Mouse (Mus musculus) MEL (cell line): ENCODE results near the gene Hnrnpd. TPM values are rescaled to one million over a fixed set of nuclear protein-coding genes. Genes with fewer than 3 reads are reported as not detected.

Experiments used
- polyA plus RNA-seq, 2 experiments: library from polyadenylated mRNA; stranded (reverse) in 1 of 2; unstranded in 1 of 2; fragments of >175 nt in 1 of 2; fragments of >200 nt in 1 of 2; gene quantifications; 2 replicates each; pipeline versions ENCODE4 v1.2.1 to v1.2.4; 2012; ENCODE audit warnings: low replicate concordance in 2 of 2, low read depth in 1 of 2; ENCODE audit not compliant: insufficient read length in 2 of 2, insufficient read depth in 1 of 2, missing spikeins in 1 of 2
- total RNA-seq: library from RNA; depleted of rRNA; stranded (reverse); fragments of 300-350 nt; gene quantifications from 2 replicates; pipeline ENCODE4 v1.2.3, GENCODE M21; 2012; rRNA removed

The Hnrnpd gene
- total and polyA plus RNA-seq, 3 experiments, result 55.4 to 796 TPM; not detected in 1

Other genes starting within 250 kb of the Hnrnpd start
- gene Rasgef1b, start 249.9 kb downstream of the Hnrnpd start, total RNA-seq, result not detected in 2 replicates
- gene Rasgef1b, start 249.9 kb downstream of the Hnrnpd start, polyA plus RNA-seq, result not detected
- not detected in 2 replicates for gene Vamp9, start 72.7 kb downstream of the Hnrnpd start, total RNA-seq
- not detected for gene Vamp9, start 72.7 kb downstream of the Hnrnpd start, polyA plus RNA-seq
- gene 4930524J08Rik, start 123 bp upstream of the Hnrnpd start, total RNA-seq, result 1.0 and 1.1 TPM in 2 replicates
- 1 to 10 TPM in 1 of 2 experiments, not detected in 1; 6.7 TPM for gene 4930524J08Rik, start 123 bp upstream of the Hnrnpd start, polyA plus RNA-seq
- gene Hnrnpdl, start 60.7 kb upstream of the Hnrnpd start, total RNA-seq, result 140 and 153 TPM in 2 replicates
- 100 to 1,000 TPM in 1 of 2 experiments, not detected in 1; 239 TPM for gene Hnrnpdl, start 60.7 kb upstream of the Hnrnpd start, polyA plus RNA-seq
- 78.7 and 83.3 TPM in 2 replicates for gene Enoph1, start 61.0 kb upstream of the Hnrnpd start, total RNA-seq
- 10 to 100 TPM in 1 of 2 experiments, not detected in 1; 89.0 TPM for gene Enoph1, start 61.0 kb upstream of the Hnrnpd start, polyA plus RNA-seq
- gene Tmem150c, start 180.9 kb upstream of the Hnrnpd start, total RNA-seq, result 0.04 TPM in 1 of 2 replicates, not detected in the other
- under 1 TPM in 1 of 2 experiments, not detected in 1; 0.06 TPM for gene Tmem150c, start 180.9 kb upstream of the Hnrnpd start, polyA plus RNA-seq